9 mouse cellular contexts compared by ENCODE assay signal in the genomic region with DNA sequence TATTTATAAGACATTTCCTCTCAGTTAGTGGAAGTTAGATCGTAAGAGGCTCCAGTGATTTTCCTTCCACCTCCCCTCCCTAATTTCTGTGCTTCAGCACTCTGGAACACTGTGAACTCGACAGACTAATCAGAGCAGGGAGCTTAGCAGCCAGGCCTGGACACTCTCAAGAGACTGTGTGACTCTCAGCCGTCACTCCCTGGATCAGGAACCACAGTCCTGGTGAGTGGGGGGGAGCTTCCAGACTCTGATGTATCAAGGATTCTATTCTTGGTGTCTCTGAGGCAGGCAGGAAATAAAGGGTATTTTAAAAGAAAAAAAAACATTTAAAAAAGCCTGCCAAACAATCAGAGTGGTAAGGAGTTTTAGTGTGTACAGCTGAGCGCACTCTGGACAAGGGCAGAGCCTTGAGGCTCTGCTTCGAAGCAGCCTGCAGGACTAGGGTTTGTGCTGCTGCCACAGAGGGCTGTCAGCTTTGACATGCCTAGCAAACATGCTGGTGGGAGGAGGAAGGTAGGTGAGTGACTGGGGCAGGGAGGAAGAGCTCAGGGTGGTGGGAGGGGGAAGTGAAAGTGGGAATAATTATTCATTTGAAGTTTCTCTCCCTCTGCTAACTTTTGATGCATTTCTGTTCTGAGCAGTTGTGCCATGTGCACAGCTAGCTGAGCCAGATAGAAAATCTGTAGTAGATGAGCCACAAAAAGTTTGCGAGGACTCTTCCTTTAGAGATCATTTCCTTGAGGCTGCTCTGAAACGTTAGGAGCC.
DNase-seq lines count a peak whose midpoint lies in the region; ATAC-seq and TF ChIP-seq lines count a peak whose summit lies in the region.
"Had no signal": no experiment of that assay in that cellular context is flagged by ENCODE, and none has a peak within 500 bp of the region (broad histone marks: within the 10 kb centered on the region; RNA-seq: fewer than 3 reads in every experiment).

No protein-coding gene starts in this region.

- TF ChIP-seq EP300 in liver, postnatal 0 days (IDR thresholded peaks at IDR 0.05; ENCODE audit: low read depth) = no peak

- H3K4me3 ChIP-seq in forebrain, embryonic 10.5 days = no peak overlapping the region
- peak overlapping the region; percentile 36 for H3K4me3 ChIP-seq in heart, embryonic 15.5 days
- no peak overlapping the region; the same call in 1 of the 2 replicates for H3K4me3 ChIP-seq in liver, postnatal 0 days (ENCODE audit: low read depth, low read length)

- H3K9ac ChIP-seq in heart, embryonic 15.5 days = peak overlapping the region; percentile 35
- no peak overlapping the region for H3K9ac ChIP-seq in liver, postnatal 0 days (replicated peaks)
- H3K9ac ChIP-seq: liver, embryonic 14.5 days had no signal

- no peaks in the 10 kb centered on the region for H3K9me3 ChIP-seq in forebrain, embryonic 10.5 days
- no peaks in the 10 kb centered on the region for H3K9me3 ChIP-seq in heart, embryonic 15.5 days (replicated peaks)
- no peaks in the 10 kb centered on the region for H3K9me3 ChIP-seq in liver, postnatal 0 days (ENCODE audit: low read length)

- peaks cover 16% of the 10 kb centered on the region for H3K4me1 ChIP-seq in forebrain, embryonic 10.5 days
- peaks cover 26% of the 10 kb centered on the region for H3K4me1 ChIP-seq in heart, embryonic 15.5 days (replicated peaks)
- H3K4me1 ChIP-seq in liver, postnatal 0 days (ENCODE audit: insufficient read depth) = peaks cover 12% of the 10 kb centered on the region

- 45% methylated on average over 7 of the region's 7 CpGs for WGBS in forebrain, embryonic 10.5 days
- 11% methylated on average over 7 of the region's 7 CpGs for WGBS in heart, embryonic 15.5 days
- WGBS in liver, postnatal 0 days (ENCODE audit: insufficient replicate concordance) = 24% methylated on average over 7 of the region's 7 CpGs

- no peaks in the 10 kb centered on the region for H3K36me3 ChIP-seq in forebrain, embryonic 10.5 days (replicated peaks)
- no peaks in the 10 kb centered on the region for H3K36me3 ChIP-seq in heart, embryonic 15.5 days
- H3K36me3 ChIP-seq in liver, postnatal 0 days (replicated peaks; ENCODE audit: insufficient read depth, low read length) = no peaks in the 10 kb centered on the region

- no peaks in the 10 kb centered on the region for H3K27me3 ChIP-seq in forebrain, embryonic 10.5 days (ENCODE audit: poor library complexity, severe bottlenecking)
- no peaks in the 10 kb centered on the region for H3K27me3 ChIP-seq in heart, embryonic 15.5 days
- H3K27me3 ChIP-seq in liver, postnatal 0 days (ENCODE audit: insufficient read depth, low read length) = no peaks in the 10 kb centered on the region

- peak; percentile 41 to 44 for DNase-seq in spleen, adult 18-20 months
- no peak for DNase-seq in spleen, adult 12 weeks (ENCODE audit: low spot score)
- no peak for DNase-seq in forebrain, embryonic 10.5 days (ENCODE audit: extremely low spot score, low spot score)
- peak; percentile 70 to 87 for DNase-seq in kidney, postnatal 36 days
- no peak for DNase-seq in liver, postnatal 0 days
- DNase-seq in retina, adult 2 months (ENCODE audit: low read depth, low spot score) = peak; percentile 22
- DNase-seq in T-cell, adult 2 months (ENCODE audit: low spot score) = no peak

- ATAC-seq in heart, embryonic 15.5 days (replicated peaks; ENCODE audit: insufficient number of reproducible peaks, insufficient read depth, low FRiP score, low read depth) = peak; percentile 85
- ATAC-seq in liver, postnatal 0 days = no peak; the same call in 1 of the 2 replicates

- TF ChIP-seq CTCF in liver, postnatal 0 days (IDR thresholded peaks at IDR 0.05; ENCODE audit: low read depth) = no peak

- H3K4me2 ChIP-seq in heart, embryonic 15.5 days = peak overlapping the region; percentile 53
- peak overlapping the region; percentile 50 for H3K4me2 ChIP-seq in liver, postnatal 0 days (ENCODE audit: low read depth, low read length)

- H3K27ac ChIP-seq in forebrain, embryonic 10.5 days = peak overlapping the region; percentile 64; the same call in 1 of the 2 replicates
- H3K27ac ChIP-seq in heart, embryonic 15.5 days = peak overlapping the region; percentile 89
- H3K27ac ChIP-seq in liver, postnatal 0 days (ENCODE audit: low read depth) = peak overlapping the region; percentile 74
- H3K27ac ChIP-seq: liver, embryonic 14.5 days had no signal

Comparison
In these comparisons a context has a peak if more than half of its experiments do, and no peak if none do; other contexts are left out.
1. DNase-seq: peak in spleen, adult 18-20 months (2 of 2), kidney, postnatal 36 days (2 of 2) and retina, adult 2 months (single experiment); none in spleen, adult 12 weeks (single experiment), forebrain, embryonic 10.5 days (single experiment), liver, postnatal 0 days (single experiment) and T-cell, adult 2 months (single experiment).
2. Peak in every context shown above with its lines, with median percentiles within 50 percentile points of each other: H3K27ac ChIP-seq.